Mouse (Mus musculus) lung, adult 2 months (tissue): ENCODE data around the gene Ly6g6e. TPM values are rescaled to one million over a fixed set of nuclear protein-coding genes. Genes with fewer than 3 reads are reported as not detected.
"Not testable (repeated sequence)": the region's sequence is repeated elsewhere in the genome, so short reads cannot be mapped to it uniquely, and the experiment has no call there.

Experiments
- DNase-seq: peaks from one replicate; pipeline ENCODE4 v3.0.0; 2022
- H3K4me1 ChIP-seq: fragments of 200-500 bp; 2 replicates; pipeline ENCODE4 v1.6.1; 2011; ENCODE audit warnings: low read length; ENCODE audit not compliant: control insufficient read depth, insufficient read depth
- H3K4me3 ChIP-seq: fragments of 200-500 bp; replicated peaks from 2 replicates; pipeline ENCODE3; 2011; ENCODE audit warnings: low read depth, mild to moderate bottlenecking, control low read depth, low read length; ENCODE audit errors: extremely low read depth
- CTCF ChIP-seq: fragments of 200-500 bp; IDR thresholded peaks from 2 replicates; pipeline ENCODE4 v1.5.1; 2011; ENCODE audit warnings: mild to moderate bottlenecking, low read length, control low read depth; ENCODE audit not compliant: insufficient read depth
- POLR2A ChIP-seq: fragments of 200-500 bp; IDR thresholded peaks from 2 replicates; pipeline ENCODE4 v1.6.1; 2011; ENCODE audit warnings: low read depth, mild to moderate bottlenecking, control low read depth, low read length, borderline replicate concordance; ENCODE audit errors: extremely low read depth
- WGBS: fragments of 180-500 bp; shearing (Covaris S2); methylation state at CpG from one replicate; pipeline ENCODE4 v1.1.7; 2018; 5-methylcytosine and 5-hydroxymethylcytosine counted together
- polyA plus RNA-seq: library from polyadenylated mRNA; depleted of rRNA; stranded (reverse); fragments of >200 nt; gene quantifications from 2 replicates; pipeline ENCODE4 v1.2.3, GENCODE M21; 2012; rRNA removed

Ly6g6e gene
- 5.8 and 25.7 TPM in 2 replicates for polyA plus RNA-seq

DNA sequence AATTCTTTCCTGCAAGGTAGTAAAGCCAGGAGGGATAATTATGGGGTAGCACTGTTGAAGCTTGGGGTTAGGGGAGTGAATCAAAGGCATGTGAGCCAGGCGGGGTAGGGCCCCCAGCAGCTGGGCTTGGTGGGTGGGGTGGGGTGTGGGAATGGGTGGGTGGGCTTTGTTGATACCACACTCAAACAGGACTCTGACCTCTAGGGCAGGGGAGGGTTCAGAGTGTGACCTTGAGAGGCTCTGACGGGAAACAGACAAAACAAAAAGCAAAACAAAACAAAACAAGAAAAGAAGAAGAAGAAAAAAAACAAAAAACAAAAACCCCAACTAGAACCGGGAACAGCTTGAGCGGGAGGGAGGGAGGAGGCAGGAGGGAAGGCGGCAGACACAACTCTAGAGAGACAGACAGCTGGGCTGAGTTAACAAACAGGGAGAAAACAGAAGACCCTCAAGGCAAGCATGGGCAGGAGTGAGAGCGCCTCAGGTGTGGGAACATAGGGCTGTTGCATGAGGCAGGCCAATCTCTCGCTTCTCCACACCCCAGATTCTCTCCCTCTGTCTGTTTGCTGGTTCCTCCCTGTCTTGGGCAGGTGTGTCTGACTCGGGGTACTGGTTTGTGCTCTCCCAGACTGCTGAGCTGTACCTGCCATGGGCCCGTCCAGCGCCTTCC lies at the start of gene Ly6g6e:
Gene Ly6g6e, plus strand, starts transcription at position 396 of the 670 bp plus-strand sequence.
- WGBS, result 29% methylated on average over 10 of the region's 10 CpGs
- no peak for DNase-seq
- TF ChIP-seq POLR2A (no peak), CTCF (no peak)
- Histone ChIP-seq H3K4me3 (peak within 1 kb of the TSS; percentile 67), H3K4me1 (no peaks in the 10 kb centered on the region; the same call in none of the 2 replicates)

DNA sequence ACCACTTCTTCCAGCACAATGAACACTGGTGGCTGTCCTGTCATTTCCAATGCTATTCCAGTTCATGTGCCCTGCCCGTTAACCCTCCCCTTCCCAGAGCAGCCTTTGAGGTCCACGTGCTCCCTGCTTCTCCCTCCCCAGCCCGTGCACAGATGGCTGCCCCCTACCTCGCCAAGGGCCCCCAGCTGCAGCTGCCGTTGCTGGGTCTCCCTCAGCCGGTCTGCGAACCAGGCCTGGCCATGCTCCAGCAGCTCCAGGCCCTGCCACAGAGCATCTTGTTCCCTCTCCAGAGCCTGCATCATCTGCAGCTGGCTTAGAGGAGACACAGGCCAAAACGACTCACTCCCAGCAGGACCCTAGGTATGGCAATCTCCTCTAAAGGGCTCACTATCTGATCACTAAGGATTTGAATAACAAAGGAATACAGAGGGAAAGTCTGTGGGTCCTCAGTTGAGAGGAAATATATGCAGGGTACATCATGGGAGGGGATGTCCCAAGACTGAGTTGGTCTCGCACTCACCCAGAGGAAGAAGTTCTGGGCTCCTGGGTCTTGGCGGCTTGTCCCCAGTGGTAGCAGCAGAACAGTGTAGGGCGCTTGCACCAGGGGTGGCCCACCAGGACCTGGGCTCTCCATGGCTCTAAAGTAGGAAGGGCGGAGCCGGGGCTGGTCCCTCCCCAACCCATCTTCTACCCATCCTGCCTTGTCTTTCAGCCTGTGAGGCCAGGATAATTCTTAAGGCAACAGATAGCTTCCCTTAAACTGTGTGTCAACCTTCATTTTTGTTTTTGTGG lies 49.2 kb upstream of the Ly6g6e start, which contains the start of gene Sapcd1:
Gene Sapcd1, minus strand, starts transcription at position 740 of the 792 bp plus-strand sequence.
- TF ChIP-seq CTCF (no peak), POLR2A (no peak)
- Histone ChIP-seq H3K4me3 (no peak within 1 kb of the TSS), H3K4me1 (peaks cover 11% of the 10 kb centered on the region)
- no peak for DNase-seq
- WGBS, result 52% methylated on average over 13 of the region's 13 CpGs

DNA sequence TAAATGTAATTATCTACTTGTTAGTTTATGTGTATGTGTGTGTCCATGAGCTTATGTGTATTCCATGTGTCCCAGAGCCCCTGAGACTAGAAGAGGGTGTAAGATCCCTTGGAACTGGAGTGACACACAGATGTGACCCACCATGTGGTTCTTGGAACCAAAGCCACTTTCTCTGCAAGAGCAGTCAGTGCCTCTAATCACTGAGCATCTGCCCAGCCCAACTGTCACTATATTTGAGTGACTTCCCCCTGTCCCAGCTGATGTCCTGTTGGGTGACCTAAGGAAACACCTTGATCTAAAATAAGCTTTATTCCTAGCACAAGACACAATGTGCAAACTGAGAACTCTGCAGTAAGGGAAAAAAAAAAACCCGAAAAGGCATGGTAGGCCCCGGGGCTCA lies 48.4 kb upstream of the Ly6g6e start:
- DNase-seq, result no peak

DNA sequence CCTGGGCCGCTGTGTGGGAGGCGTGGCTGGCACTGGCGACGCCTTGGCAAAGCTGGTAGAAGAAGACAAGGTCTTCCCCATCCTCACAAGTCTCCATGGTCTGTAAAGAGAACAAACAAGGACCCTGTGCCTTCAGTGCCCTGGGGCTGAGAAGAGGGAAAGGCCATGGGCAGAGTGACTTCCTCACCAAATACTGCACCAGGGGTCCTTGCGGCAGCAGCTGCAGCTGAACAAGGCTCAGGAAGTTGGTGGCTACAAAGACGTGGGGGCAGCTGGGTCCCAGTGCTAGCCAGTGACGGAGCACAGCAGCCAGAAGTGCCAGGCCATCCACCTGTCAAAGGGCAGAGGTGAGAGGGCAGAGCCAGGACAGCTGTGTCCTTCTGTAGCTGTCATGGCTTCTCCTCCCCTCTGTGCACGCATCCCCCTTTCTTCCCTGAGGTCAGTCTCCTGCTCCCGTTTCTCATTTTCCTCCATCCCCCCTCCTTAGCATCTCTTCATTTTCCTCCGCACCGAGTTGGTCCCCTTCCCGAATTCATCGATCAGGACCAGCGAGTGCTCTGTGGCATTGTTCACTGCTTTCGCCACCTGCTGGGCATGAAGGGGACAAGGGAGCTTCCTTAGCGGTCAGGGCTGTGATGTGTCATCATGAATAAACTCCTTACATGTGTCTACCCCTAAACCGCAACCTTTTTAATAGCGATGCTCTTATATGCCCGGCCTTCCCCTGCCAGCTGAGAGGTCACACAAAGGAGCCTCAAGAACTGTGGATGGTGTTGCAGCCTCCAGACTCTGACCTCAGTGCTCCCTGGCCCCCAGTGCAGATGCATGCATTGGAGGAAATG lies 46.8 kb upstream of the Ly6g6e start:
- 38% methylated on average over 19 of the region's 19 CpGs for WGBS
- Histone ChIP-seq H3K4me3 (no peak overlapping the region), H3K4me1 (peaks cover 3% of the 10 kb centered on the region)
- TF ChIP-seq POLR2A (no peak), CTCF (peak; percentile 85)
- DNase-seq, result no peak

More for the DNA sequence above, 48.4 kb upstream of the Ly6g6e start:
- TF ChIP-seq POLR2A (no peak), CTCF (no peak)
- Histone ChIP-seq H3K4me3 (no peak overlapping the region), H3K4me1 (peaks cover 5% of the 10 kb centered on the region)
- 55% methylated on average over 2 of the region's 2 CpGs for WGBS

DNA sequence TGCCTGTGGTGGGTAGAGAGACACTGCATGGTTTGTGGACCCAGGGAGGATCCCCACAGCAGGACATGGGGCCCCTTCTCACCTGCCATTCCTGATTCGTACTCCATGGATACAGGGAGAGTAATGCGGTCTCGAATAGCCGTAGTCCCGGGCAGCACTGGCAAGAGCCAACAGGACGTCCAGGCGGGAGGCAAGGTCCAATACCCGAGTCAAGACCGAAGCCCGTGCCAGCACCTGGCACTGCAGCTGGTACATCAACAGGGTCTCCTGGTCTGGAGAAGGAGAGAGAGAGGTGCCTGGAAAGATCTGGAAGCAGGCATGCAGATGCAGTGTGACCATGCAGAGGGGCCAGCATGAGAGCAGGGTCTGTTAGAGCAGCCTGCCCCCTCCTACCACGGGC lies 45.4 kb upstream of the Ly6g6e start:
- no peak for DNase-seq
- no peak for TF ChIP-seq CTCF
- TF ChIP-seq POLR2A, result no peak
- peaks cover 2% of the 10 kb centered on the region for H3K4me1 ChIP-seq
- H3K4me3 ChIP-seq, result no peak overlapping the region
- WGBS, result 89% methylated on average over 11 of the region's 11 CpGs

DNA sequence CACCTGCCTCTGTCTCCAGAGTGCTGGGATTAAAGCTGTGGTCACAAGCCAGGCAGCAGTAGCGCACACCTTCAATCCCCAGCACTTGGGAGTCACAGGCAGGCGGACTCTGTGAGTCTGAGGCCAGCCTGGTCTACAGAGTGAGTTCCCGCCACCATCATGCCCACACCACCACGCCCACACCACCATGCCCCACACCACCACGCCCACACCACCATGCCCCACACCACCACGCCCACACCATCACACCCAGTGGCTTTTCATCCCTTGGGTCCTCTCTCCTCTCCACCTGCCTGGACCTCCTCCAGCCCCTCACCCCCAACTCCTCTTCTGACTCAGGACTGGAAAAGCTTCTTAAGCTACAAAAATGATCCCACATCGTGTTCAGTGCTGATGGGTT lies 44.8 kb upstream of the Ly6g6e start:
- no peak overlapping the region for H3K4me3 ChIP-seq
- no peaks in the 10 kb centered on the region; the same call in 1 of the 2 replicates for H3K4me1 ChIP-seq
- 80% methylated on average over 7 of the region's 7 CpGs for WGBS
- DNase-seq, result no peak
- TF ChIP-seq CTCF (no peak), POLR2A (no peak)

DNA sequence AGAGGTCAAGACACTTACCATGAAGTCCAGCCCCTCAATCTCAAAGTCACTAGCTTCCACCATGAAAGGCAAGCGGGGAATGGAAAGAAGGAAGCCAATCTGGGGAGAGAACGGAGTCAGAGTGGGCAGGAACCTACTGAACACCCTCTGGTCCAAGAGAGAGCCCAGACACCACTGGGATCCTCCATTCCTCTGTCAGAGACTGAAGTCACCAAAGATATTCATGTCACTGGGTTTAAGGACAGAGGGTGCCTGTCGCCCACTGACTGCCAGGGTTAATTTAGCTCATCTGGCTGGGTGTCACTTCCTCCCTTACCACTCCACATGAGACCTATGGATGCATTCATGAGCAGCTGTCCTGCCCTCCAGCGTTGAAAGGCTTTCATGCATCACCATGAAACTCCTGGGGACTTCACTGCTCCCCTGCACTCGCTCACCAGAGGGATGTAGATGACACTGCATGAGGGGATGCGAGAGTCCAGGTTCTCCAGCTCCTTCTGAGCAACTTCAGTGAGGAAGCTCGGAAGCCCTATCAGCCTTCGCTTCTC lies 44.3 kb upstream of the Ly6g6e start:
- TF ChIP-seq CTCF (no peak), POLR2A (no peak)
- DNase-seq, result no peak
- H3K4me3 ChIP-seq, result no peak overlapping the region
- WGBS, result 71% methylated on average over 8 of the region's 8 CpGs
- no peaks in the 10 kb centered on the region; the same call in 1 of the 2 replicates for H3K4me1 ChIP-seq

DNA sequence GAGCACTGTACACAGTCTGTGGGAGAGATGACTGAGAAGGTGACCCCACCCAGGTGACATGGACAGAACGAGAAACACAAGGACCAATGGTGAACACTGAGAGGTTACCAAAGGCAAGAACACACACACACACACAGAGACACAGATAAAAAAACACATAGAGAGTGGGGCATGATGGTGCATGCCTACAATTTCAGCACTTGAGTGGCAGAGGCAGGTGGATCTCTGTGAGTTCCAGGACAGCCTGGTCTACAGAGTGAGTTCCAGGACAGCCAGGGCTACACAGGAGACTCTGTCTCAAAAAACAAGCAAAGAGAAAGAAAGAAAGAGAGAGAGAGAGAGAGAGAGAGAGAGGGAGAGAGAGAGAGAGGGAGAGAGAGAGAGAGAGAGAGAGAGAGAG lies 43.0 kb upstream of the Ly6g6e start:
- DNase-seq, H3K4me3 ChIP-seq, H3K4me1 ChIP-seq: not testable (repeated sequence)
- 65% methylated on average over 1 of the region's 1 CpGs for WGBS

DNA sequence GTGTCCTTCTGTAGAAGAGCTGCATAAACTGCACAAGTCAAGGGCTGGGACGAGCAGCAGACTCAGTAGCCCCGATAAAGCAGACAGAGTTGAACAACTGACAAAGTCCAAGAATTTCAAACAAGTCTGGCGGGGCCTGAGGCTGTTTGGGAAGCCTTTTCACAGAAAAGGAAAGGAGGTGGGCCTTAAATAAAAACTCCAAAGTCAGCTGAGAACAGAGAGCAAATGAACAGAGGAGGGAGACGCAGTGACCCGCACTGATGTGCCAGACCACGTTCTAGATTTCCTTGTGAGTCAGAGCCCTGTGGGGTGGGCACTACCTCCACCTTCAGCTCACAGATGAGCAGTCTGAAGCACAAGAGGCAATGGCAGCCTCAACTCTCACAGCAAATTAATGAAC lies 41.8 kb upstream of the Ly6g6e start:
- Histone ChIP-seq H3K4me3 (no peak overlapping the region), H3K4me1 (no peaks in the 10 kb centered on the region; the same call in 1 of the 2 replicates)
- DNase-seq, result no peak
- no peak for TF ChIP-seq POLR2A
- TF ChIP-seq CTCF, result no peak
- 75% methylated on average over 6 of the region's 6 CpGs for WGBS
